Mouse (Mus musculus) liver, postnatal 0 days (tissue): ENCODE measurements around the gene Ttll5. TPM values are rescaled to one million over a fixed set of nuclear protein-coding genes. Genes with fewer than 3 reads are reported as not detected.
A peak's percentile ranks its signal among the peaks of the same experiment; 100 is the strongest.

Source experiments
- ATAC-seq: fragments of 200-750 bp; cut with Nextera tagmentation; 2 replicates; pipeline ENCODE4 v1.8.0; 2017; ENCODE audit warnings: mild to moderate bottlenecking, moderate library complexity
- DNase-seq: peaks from one replicate; pipeline ENCODE4 v3.0.0-alpha.2; 2016
- H3K27ac ChIP-seq: fragments of 300-500 bp; sonication (generic); 2 replicates; pipeline ENCODE4 v1.5.1; 2014; ENCODE audit warnings: antibody characterized with exemption, moderate library complexity, mild to moderate bottlenecking, low read depth
- H3K27me3 ChIP-seq: fragments of 300-500 bp; sonication (generic); 2 replicates; pipeline ENCODE4 v1.6.1; 2014; ENCODE audit warnings: low read length, control low read depth, mixed read lengths; ENCODE audit not compliant: insufficient read depth
- H3K36me3 ChIP-seq: fragments of 300-500 bp; sonication (generic); replicated peaks from 2 replicates; pipeline ENCODE4 v1.6.1; 2014; ENCODE audit warnings: mild to moderate bottlenecking, control low read depth, low read length, moderate library complexity, mixed read lengths; ENCODE audit not compliant: insufficient read depth
- H3K4me1 ChIP-seq: fragments of 300-500 bp; sonication (generic); 2 replicates; pipeline ENCODE4 v1.6.1; 2014; ENCODE audit warnings: antibody characterized with exemption, mild to moderate bottlenecking, control low read depth; ENCODE audit not compliant: insufficient read depth
- H3K4me2 ChIP-seq: fragments of 300-500 bp; sonication (generic); 2 replicates; pipeline ENCODE4 v1.6.1; 2014; ENCODE audit warnings: low read depth, mild to moderate bottlenecking, low read length, moderate library complexity, mixed read lengths
- H3K4me3 ChIP-seq: fragments of 300-500 bp; sonication (generic); 2 replicates; pipeline ENCODE4 v1.5.1; 2014; ENCODE audit warnings: low read depth, low read length
- H3K9ac ChIP-seq: fragments of 300-500 bp; sonication (generic); replicated peaks from 2 replicates; pipeline ENCODE4 v1.6.1; 2014; ENCODE audit warnings: mild to moderate bottlenecking, moderate library complexity
- H3K9me3 ChIP-seq: fragments of 300-500 bp; sonication (generic); 2 replicates; pipeline ENCODE4 v1.6.1; 2016; ENCODE audit warnings: mild to moderate bottlenecking, control low read depth, low read length, mixed read lengths
- CTCF ChIP-seq: sonication (generic); IDR thresholded peaks from 2 replicates; pipeline ENCODE4 v1.5.1; 2016; ENCODE audit warnings: antibody characterized with exemption, low read depth
- EP300 ChIP-seq: IDR thresholded peaks from 2 replicates; pipeline ENCODE4 v1.6.1; 2016; ENCODE audit warnings: antibody characterized with exemption, low read depth, mild to moderate bottlenecking
- WGBS: fragments of 180-500 bp; shearing (Covaris S2); extraction: QIAGEN DNeasy Blood & Tissue Kit; methylation state at CpG from one replicate; pipeline ENCODE4 v1.1.7; 2014; ENCODE audit not compliant: insufficient replicate concordance; 5-methylcytosine and 5-hydroxymethylcytosine counted together
- polyA plus RNA-seq: library from polyadenylated mRNA; unstranded; fragments of >200 nt; fragmentation: Nextera tagmentation; extraction: Ambion mirVana; gene quantifications from 2 replicates; pipeline ENCODE4 v1.2.1, GENCODE M21; 2015

Ttll5 gene
- 2.8 and 3.0 TPM in 2 replicates for polyA plus RNA-seq

DNA sequence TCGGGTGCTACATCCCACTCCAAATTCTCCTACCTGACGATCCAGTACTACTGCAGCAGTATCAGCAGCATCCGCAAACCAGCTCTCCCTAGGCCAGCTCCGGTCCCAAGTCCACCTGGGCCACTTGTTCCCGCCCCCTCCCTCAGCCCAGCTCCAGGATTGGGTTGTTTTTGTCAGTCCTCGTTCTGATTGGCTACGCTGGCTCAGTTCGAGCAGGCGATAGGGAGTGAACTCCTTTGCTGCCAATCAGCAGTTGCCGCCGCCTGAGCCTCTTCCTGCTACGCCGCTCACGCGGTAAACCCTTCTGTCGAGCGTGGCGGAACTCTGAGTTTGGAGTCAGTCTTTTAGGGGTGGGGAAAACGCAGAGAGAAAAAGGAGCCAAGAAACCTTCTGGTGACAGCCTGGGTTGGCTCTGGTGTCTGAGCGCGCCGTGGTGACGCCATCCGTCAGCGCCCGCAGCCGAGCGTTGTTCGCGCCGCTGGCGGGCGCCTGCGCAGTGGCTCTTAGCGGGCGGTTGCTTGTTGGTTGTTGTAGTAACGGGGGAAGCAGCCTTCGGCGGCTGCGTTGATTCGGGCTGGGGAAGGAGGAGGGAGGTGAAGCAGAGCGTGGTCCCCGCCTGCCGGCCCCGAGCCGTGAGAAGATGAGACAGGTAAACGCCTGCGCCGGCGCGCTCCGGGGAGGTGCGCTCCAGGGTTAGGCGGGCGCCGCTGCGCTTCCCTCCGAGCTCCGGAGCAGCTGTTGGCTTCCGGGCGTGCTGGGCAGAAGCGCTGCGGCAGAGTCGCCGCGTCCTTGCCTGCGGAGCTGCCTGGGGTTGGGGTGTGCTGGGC lies at the start of gene Ttll5, which contains the start of gene Erg28:
TSS of gene Ttll5 (plus strand) at position 222 of the 827 bp plus-strand sequence.
TSS of gene Erg28 (minus strand) at position 113 of the 827 bp plus-strand sequence.
- H3K9me3 ChIP-seq, result no peaks in the 10 kb centered on the region
- no peaks in the 10 kb centered on the region for H3K27me3 ChIP-seq
- TF ChIP-seq CTCF (0 out of 2 replicates have a peak, but pooled peaks have one; percentile 5), EP300 (peak; percentile 49)
- peaks cover 18% of the 10 kb centered on the region for H3K4me1 ChIP-seq
- H3K4me3 ChIP-seq, result peak within 1 kb of the TSS; percentile 79
- peak within 1 kb of the TSS; percentile 90 for H3K4me2 ChIP-seq
- DNase-seq, result peak; percentile 94
- H3K27ac ChIP-seq, result peak within 1 kb of the TSS; percentile 97
- peak; percentile 96 for ATAC-seq
- peaks cover 20% of the 10 kb centered on the region for H3K36me3 ChIP-seq
- peak within 1 kb of the TSS; percentile 78 for H3K9ac ChIP-seq
- under 1% methylated on average over 65 of the region's 67 CpGs for WGBS

DNA sequence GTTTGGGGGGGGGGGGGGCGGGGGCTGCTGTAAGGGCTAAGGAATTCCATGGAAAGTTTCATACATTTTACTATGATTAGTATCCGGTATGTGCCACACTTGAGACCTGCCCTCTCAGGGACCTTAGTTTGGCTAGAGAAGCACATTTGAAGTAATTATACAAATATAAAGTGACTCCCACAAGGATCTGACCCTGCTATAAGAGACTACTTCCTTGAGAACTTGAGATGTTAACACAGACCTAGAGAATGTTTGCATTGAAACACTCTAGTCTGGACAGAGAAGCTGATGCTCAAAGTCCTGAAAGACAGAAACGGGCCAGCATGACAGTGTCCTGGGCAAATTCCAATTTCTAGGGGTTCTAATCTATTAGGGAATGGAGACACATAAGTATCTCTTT lies 45.5 kb upstream of the Ttll5 start:
- ATAC-seq, result no peak
- Histone ChIP-seq H3K4me1 (0 out of 2 replicates have a peak, but pooled peaks cover 3% of the 10 kb centered on the region), H3K27me3 (no peaks in the 10 kb centered on the region), H3K27ac (no peak overlapping the region), H3K4me3 (no peak overlapping the region), H3K4me2 (no peak overlapping the region), H3K9me3 (no peaks in the 10 kb centered on the region), H3K36me3 (no peaks in the 10 kb centered on the region), H3K9ac (no peak overlapping the region)
- no peak for TF ChIP-seq CTCF
- TF ChIP-seq EP300, result no peak
- 74% methylated on average over 3 of the region's 3 CpGs for WGBS
- DNase-seq, result no peak

DNA sequence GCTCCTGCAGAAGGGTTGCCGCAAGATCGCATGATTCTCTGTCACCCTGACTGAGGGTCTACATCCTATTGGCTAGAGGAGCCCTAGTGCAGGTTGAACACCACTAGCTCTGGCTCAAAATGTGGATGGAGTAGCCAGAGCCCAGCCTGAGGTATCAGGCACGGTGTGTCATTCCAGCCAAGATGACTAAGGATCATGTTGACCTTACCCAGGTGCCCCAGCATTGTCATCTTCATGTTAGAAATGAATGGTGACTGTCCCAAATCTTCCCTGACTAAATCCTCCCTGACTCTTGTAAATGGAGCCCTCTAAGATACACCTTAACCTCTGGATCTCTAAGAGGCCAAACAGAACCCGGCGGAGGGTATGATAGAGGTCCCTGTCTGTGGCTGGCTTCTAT lies 44.8 kb upstream of the Ttll5 start:
- no peaks in the 10 kb centered on the region for H3K36me3 ChIP-seq
- H3K9me3 ChIP-seq, result no peaks in the 10 kb centered on the region
- no peak overlapping the region for H3K4me2 ChIP-seq
- no peak overlapping the region for H3K4me3 ChIP-seq
- ATAC-seq (no peak), DNase-seq (no peak)
- no peaks in the 10 kb centered on the region for H3K27me3 ChIP-seq
- H3K4me1 ChIP-seq, result peaks cover 3% of the 10 kb centered on the region; the same call in 1 of the 2 replicates
- 85% methylated on average over 5 of the region's 5 CpGs for WGBS
- H3K9ac ChIP-seq, result no peak overlapping the region
- TF ChIP-seq EP300 (no peak), CTCF (no peak)
- no peak overlapping the region for H3K27ac ChIP-seq

DNA sequence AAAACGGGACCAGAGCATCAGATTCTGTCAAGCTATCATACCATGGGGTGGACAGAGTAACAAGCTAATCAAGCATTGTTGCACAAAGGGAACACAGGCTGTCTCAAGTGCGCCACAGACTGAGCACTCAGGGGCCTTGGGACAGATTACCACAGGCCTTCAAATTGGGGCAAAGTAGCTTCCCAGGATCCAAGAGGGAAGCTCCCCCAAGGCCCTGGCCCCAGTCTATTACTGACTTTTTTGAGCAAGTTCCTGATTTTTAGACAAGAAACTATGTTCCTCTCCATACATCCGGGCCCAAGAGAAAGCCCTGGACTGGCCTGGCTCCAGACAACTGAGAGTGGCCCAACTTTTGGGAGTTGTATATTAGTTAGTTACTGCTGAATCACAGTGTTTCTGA lies 42.9 kb upstream of the Ttll5 start:
- WGBS, result 66% methylated on average over 3 of the region's 3 CpGs
- Histone ChIP-seq H3K27ac (no peak overlapping the region), H3K4me1 (peaks cover 14% of the 10 kb centered on the region), H3K4me2 (no peak overlapping the region), H3K27me3 (no peaks in the 10 kb centered on the region), H3K9me3 (no peaks in the 10 kb centered on the region), H3K36me3 (no peaks in the 10 kb centered on the region), H3K9ac (no peak overlapping the region), H3K4me3 (no peak overlapping the region)
- DNase-seq (no peak), ATAC-seq (no peak)
- no peak for TF ChIP-seq EP300

DNA sequence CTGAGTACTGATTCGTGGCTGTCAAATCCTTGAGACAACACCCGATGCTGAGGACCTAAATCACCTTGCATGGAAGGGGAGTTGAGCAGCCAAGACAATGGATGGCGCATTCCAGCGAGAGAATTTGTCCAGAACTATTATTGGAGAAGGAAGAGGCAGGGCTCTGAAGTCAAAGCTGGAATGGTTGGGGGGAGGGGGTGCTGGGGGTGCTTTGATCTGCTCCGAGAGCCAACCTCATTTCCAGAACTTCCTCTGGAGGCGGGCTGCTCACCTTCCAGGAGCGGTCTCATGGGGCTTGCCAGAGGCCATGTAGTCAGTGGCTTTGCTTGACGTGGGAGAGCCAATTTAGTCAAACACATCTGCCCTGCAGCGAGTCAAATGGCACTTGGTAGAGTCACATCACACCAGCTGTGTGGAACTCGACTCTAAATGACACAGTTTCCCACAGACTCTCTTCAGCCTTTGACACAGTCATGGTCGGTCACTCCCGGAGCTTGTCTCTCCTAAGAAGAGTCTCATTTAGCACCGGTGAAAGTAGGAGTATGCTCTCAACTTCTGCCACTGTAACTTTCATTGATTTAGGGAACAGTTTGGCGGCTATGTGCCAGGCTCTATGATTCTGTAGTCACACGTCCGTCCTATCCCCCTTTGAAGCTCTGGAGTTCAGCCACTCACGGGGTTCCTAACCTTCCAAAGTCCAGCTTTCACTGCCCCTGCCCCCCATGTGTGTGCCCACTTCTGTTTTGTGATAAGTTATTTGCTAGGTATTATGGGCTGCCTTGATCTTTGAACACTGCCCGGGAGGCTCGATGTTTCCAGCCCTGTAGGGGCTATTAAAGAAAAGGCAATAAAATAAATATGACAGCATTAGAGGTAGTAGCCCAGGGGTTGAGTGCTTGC lies 39.3 kb upstream of the Ttll5 start:
- WGBS, result 48% methylated on average over 19 of the region's 19 CpGs
- H3K4me1 ChIP-seq, result peaks cover 14% of the 10 kb centered on the region
- H3K4me3 ChIP-seq, result no peak overlapping the region
- H3K4me2 ChIP-seq, result 0 out of 2 replicates have a peak overlapping the region, but pooled peaks have one; percentile 11
- H3K27me3 ChIP-seq, result no peaks in the 10 kb centered on the region
- H3K27ac ChIP-seq, result peak overlapping the region; percentile 68
- no peaks in the 10 kb centered on the region for H3K36me3 ChIP-seq
- ATAC-seq (peak; percentile 96), DNase-seq (peak; percentile 61)
- no peaks in the 10 kb centered on the region for H3K9me3 ChIP-seq
- H3K9ac ChIP-seq, result no peak overlapping the region
- no peak for TF ChIP-seq EP300
- no peak for TF ChIP-seq CTCF

DNA sequence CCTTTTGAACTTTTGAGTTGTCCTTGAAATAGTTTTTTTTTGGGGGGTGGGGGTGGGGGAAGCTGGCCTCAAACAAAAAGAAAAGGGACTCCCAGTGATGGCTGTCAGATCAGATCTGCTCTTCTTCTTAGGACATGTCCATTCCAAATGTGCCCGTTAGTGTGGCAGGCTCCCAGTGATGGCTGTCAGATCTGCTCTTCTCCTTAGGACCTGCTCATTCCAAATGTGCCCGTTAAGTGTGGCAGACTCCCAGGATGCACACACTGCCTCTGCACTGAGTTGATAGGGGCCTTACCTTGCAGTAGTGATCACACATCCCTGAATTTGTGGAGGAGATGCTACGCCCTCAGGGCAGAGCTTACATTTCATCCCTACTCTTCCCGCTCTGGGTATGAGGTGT lies 32.3 kb upstream of the Ttll5 start:
- H3K4me2 ChIP-seq, result no peak overlapping the region
- ATAC-seq, result no peak
- no peaks in the 10 kb centered on the region for H3K27me3 ChIP-seq
- H3K27ac ChIP-seq, result no peak overlapping the region
- no peak for DNase-seq
- no peaks in the 10 kb centered on the region for H3K36me3 ChIP-seq
- no peaks in the 10 kb centered on the region for H3K9me3 ChIP-seq
- H3K4me3 ChIP-seq, result no peak overlapping the region
- WGBS, result 82% methylated on average over 4 of the region's 4 CpGs
- H3K4me1 ChIP-seq, result no peaks in the 10 kb centered on the region
- no peak overlapping the region for H3K9ac ChIP-seq
- no peak for TF ChIP-seq CTCF
- TF ChIP-seq EP300, result no peak
